Mouse (Mus musculus): ENCODE data around the gene Acot7. TPM values are rescaled to one million over a fixed set of nuclear protein-coding genes. Genes with fewer than 3 reads are reported as not detected.

Acot7 gene
- polyA plus RNA-seq, 1 experiment from 2014 or later, result 269 TPM

DNA sequence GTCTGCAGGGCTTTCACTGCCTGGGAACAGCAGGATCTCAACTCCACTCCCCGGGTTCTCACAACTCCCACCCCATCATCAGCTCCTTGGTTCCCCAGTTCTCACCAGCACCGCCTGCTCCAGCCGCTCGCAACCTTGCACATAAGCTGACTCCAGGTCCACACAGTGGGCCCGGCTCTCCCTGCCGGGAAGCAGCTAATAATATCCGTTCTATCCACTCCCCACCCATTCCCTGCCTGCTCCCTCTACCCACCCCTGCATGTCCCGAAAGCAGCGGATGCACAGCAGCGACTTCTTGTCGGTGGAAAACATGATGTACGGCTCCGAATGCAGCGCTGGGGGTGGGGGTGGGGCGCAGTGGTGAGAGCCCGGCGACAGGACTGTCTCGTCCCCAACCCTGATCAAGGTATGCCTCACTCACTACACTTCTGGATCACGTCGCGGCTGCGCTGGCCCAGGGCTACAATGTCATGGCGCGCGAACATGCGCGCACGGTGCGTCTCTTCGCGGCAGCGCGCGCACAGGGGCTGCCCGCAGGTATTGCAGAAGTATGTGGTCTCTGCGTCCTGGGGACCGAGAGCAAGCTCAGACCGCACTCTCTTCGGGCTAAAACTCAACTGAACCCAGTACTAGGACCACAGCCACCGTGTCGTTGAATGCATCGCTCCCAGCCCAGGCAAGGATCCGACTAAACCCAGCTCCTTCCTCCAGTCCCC lies 137.7 kb downstream of the Acot7 start:
- H3K4me3 ChIP-seq (replicated peaks; ENCODE audit: low read length), result peak overlapping the region; percentile 37
- H3K9ac ChIP-seq (replicated peaks; ENCODE audit: low read depth, low read length), result peak overlapping the region; percentile 19; the same call in 1 of the 2 replicates
- H3K9me3 ChIP-seq (ENCODE audit: control insufficient read depth, low read length), result no peaks in the 10 kb centered on the region
- H3K36me3 ChIP-seq (ENCODE audit: control insufficient read depth, insufficient read depth), result no peaks in the 10 kb centered on the region
- peaks cover 16% of the 10 kb centered on the region for H3K4me1 ChIP-seq (replicated peaks; ENCODE audit: control insufficient read depth, insufficient read depth, low read length)
- under 1% methylated on average over 43 of the region's 43 CpGs for WGBS
- ATAC-seq, result no peak
- peak overlapping the region; percentile 50 for H3K4me2 ChIP-seq (ENCODE audit: low read length)
- H3K27ac ChIP-seq (ENCODE audit: low read length), result no peak overlapping the region
- H3K27me3 ChIP-seq (replicated peaks; ENCODE audit: control insufficient read depth, insufficient read depth, low read length), result peaks cover 71% of the 10 kb centered on the region

DNA sequence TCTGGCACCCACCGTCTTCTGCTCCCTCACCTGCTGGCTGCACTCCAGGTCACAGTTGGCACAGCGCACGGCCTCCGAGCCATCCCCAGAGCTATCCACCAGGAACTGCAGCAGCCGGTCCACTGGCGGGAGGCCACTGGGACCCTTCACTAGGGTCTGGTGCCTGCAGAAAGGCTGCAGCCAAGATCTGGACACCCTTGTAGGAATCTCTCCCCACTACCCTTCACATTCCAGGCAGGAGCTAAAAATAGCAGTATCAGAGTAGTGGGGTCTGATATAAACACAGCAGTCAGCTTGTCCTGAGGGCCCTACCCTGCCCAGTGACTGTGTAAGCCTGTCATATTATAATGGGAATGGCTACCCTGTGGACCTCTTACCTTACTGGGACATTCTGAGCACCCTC lies 139.7 kb downstream of the Acot7 start:
- Histone ChIP-seq H3K36me3 (ENCODE audit: control insufficient read depth, insufficient read depth) (no peaks in the 10 kb centered on the region), H3K27me3 (replicated peaks; ENCODE audit: control insufficient read depth, insufficient read depth, low read length) (peaks cover 56% of the 10 kb centered on the region)

GRCm38 (mm10) chr4:152318517-152319234 lies 140.7 kb downstream of the Acot7 start, which contains the start of gene Rnf207:
Rnf207 (minus strand) TSS chr4:152318993.
- Histone ChIP-seq H3K27ac (ENCODE audit: low read length) (no peak within 1 kb of the TSS), H3K4me1 (replicated peaks; ENCODE audit: control insufficient read depth, insufficient read depth, low read length) (peaks cover 8% of the 10 kb centered on the region), H3K4me2 (ENCODE audit: low read length) (peak within 1 kb of the TSS; percentile 17; the same call in 1 of the 2 replicates), H3K4me3 (replicated peaks; ENCODE audit: low read length) (peak within 1 kb of the TSS; percentile 14; the same call in 1 of the 2 replicates), H3K9me3 (ENCODE audit: control insufficient read depth, low read length) (no peaks in the 10 kb centered on the region), H3K27me3 (replicated peaks; ENCODE audit: control insufficient read depth, insufficient read depth, low read length) (peaks cover 46% of the 10 kb centered on the region), H3K9ac (replicated peaks; ENCODE audit: low read depth, low read length) (peak within 1 kb of the TSS; percentile 29; the same call in 1 of the 2 replicates), H3K36me3 (ENCODE audit: control insufficient read depth, insufficient read depth) (no peaks in the 10 kb centered on the region)
- ATAC-seq, result 0 out of 2 replicates have a peak, but pooled peaks have one; percentile 29
- 3% methylated on average over 26 of the region's 26 CpGs for WGBS

More for the DNA sequence above, 139.7 kb downstream of the Acot7 start:
- Histone ChIP-seq H3K9ac (replicated peaks; ENCODE audit: low read depth, low read length) (no peak overlapping the region), H3K27ac (ENCODE audit: low read length) (no peak overlapping the region), H3K9me3 (ENCODE audit: control insufficient read depth, low read length) (no peaks in the 10 kb centered on the region), H3K4me2 (ENCODE audit: low read length) (no peak overlapping the region), H3K4me3 (replicated peaks; ENCODE audit: low read length) (no peak overlapping the region), H3K4me1 (replicated peaks; ENCODE audit: control insufficient read depth, insufficient read depth, low read length) (peaks cover 15% of the 10 kb centered on the region)
- 85% methylated on average over 6 of the region's 6 CpGs for WGBS
- ATAC-seq, result no peak

Other genes with a start within 250 kb of the Acot7 start
- 84.2 and 89.8 TPM in 2 replicates for gene Dnajc11, start 244.4 kb upstream of the Acot7 start, polyA plus RNA-seq (2015; fragmentation: Nextera tagmentation; extraction: Ambion mirVana)
- gene Thap3, start 189.1 kb upstream of the Acot7 start, polyA plus RNA-seq (2015; fragmentation: Nextera tagmentation; extraction: Ambion mirVana), result 32.7 and 42.7 TPM in 2 replicates
- gene Phf13, start 181.9 kb upstream of the Acot7 start, polyA plus RNA-seq (2015; fragmentation: Nextera tagmentation; extraction: Ambion mirVana), result 20.5 and 21.8 TPM in 2 replicates
- gene Klhl21, start 169.3 kb upstream of the Acot7 start, polyA plus RNA-seq (2015; fragmentation: Nextera tagmentation; extraction: Ambion mirVana), result 2.9 and 3.6 TPM in 2 replicates
- gene Zbtb48, start 150.5 kb upstream of the Acot7 start, polyA plus RNA-seq (2015; fragmentation: Nextera tagmentation; extraction: Ambion mirVana), result 23.4 and 25.4 TPM in 2 replicates
- gene Tas1r1, start 139.6 kb upstream of the Acot7 start, polyA plus RNA-seq (2015; fragmentation: Nextera tagmentation; extraction: Ambion mirVana), result 0.97 and 1.6 TPM in 2 replicates
- gene Nol9, start 138.8 kb upstream of the Acot7 start, polyA plus RNA-seq (2015; fragmentation: Nextera tagmentation; extraction: Ambion mirVana), result 25.1 and 27.7 TPM in 2 replicates
- gene Plekhg5, start 105.6 kb upstream of the Acot7 start, polyA plus RNA-seq (2015; fragmentation: Nextera tagmentation; extraction: Ambion mirVana), result 11.7 and 13.2 TPM in 2 replicates
- gene Tnfrsf25, start 62.2 kb upstream of the Acot7 start, polyA plus RNA-seq (2015; fragmentation: Nextera tagmentation; extraction: Ambion mirVana), result 0.97 and 1.5 TPM in 2 replicates
- 0.08 and 0.12 TPM in 2 replicates for gene Espn, start 25.8 kb upstream of the Acot7 start, polyA plus RNA-seq (2015; fragmentation: Nextera tagmentation; extraction: Ambion mirVana)
- not detected in 2 replicates for gene Hes2, start 19.3 kb upstream of the Acot7 start, polyA plus RNA-seq (2015; fragmentation: Nextera tagmentation; extraction: Ambion mirVana)
- 4.4 and 6.2 TPM in 2 replicates for gene Gpr153, start 96.1 kb downstream of the Acot7 start, polyA plus RNA-seq (2015; fragmentation: Nextera tagmentation; extraction: Ambion mirVana)
- gene Hes3, start 113.5 kb downstream of the Acot7 start, polyA plus RNA-seq (2015; fragmentation: Nextera tagmentation; extraction: Ambion mirVana), result not detected in 2 replicates
- 20.7 and 21.3 TPM in 2 replicates for gene Icmt, start 119.1 kb downstream of the Acot7 start, polyA plus RNA-seq (2015; fragmentation: Nextera tagmentation; extraction: Ambion mirVana)
- gene Rnf207, start 140.9 kb downstream of the Acot7 start, polyA plus RNA-seq (2015; fragmentation: Nextera tagmentation; extraction: Ambion mirVana), result 2.4 and 4.0 TPM in 2 replicates
- 173 and 196 TPM in 2 replicates for gene Rpl22, start 147.6 kb downstream of the Acot7 start, polyA plus RNA-seq (2015; fragmentation: Nextera tagmentation; extraction: Ambion mirVana)
- gene Chd5, start 160.5 kb downstream of the Acot7 start, polyA plus RNA-seq (2015; fragmentation: Nextera tagmentation; extraction: Ambion mirVana), result 26.4 and 33.5 TPM in 2 replicates

Measured in forebrain, embryonic 16.5 days (tissue).